Mouse (Mus musculus) CH12.LX (cell line): Measurements from ENCODE around the gene Cmbl.
A peak's percentile ranks its signal among the peaks of the same experiment; 100 is the strongest.

Experiments
- CTCF ChIP-seq, 2 experiments: IDR thresholded peaks in 1 of 2; conservative IDR thresholded peaks in 1 of 2; 2 replicates each; pipeline ENCODE4 v1.5.1; 2011 to 2012; ENCODE audit warnings: low read depth in 2 of 2, low read length in 2 of 2, improper control_type of control experiment in 1 of 2, inconsistent platforms in 1 of 2, mild to moderate bottlenecking in 1 of 2, moderate library complexity in 1 of 2
- E2F4 ChIP-seq: IDR thresholded peaks from 2 replicates; pipeline ENCODE4 v1.6.1; 2011; ENCODE audit warnings: low read depth, low read length, improper control_type of control experiment; ENCODE audit not compliant: insufficient replicate concordance
- EP300 ChIP-seq: IDR thresholded peaks from 2 replicates; pipeline ENCODE4 v1.6.1; 2011; ENCODE audit warnings: low read length, improper control_type of control experiment
- GABPA ChIP-seq: IDR thresholded peaks from 2 replicates; pipeline ENCODE4 v1.6.1; 2012; ENCODE audit warnings: low read depth, low read length, improper control_type of control experiment, inconsistent platforms; ENCODE audit not compliant: insufficient replicate concordance
- POLR2A ChIP-seq: IDR thresholded peaks from 2 replicates; pipeline ENCODE4 v1.6.1; 2011; ENCODE audit warnings: low read depth, mild to moderate bottlenecking, improper control_type of control experiment, low read length
- POLR2AphosphoS2 ChIP-seq: IDR thresholded peaks from 2 replicates; pipeline ENCODE4 v1.6.1; 2011; ENCODE audit warnings: low read depth, low read length, improper control_type of control experiment
- USF1 ChIP-seq: IDR thresholded peaks from 2 replicates; pipeline ENCODE4 v1.6.1; 2014; ENCODE audit warnings: low read depth, mild to moderate bottlenecking, inconsistent platforms, low read length, improper control_type of control experiment
- USF2 ChIP-seq: conservative IDR thresholded peaks from 2 replicates; pipeline ENCODE4 v1.6.1; 2011; ENCODE audit warnings: low read depth, low read length, improper control_type of control experiment
- ZC3H11A ChIP-seq: IDR thresholded peaks from 2 replicates; pipeline ENCODE4 v1.6.1; 2012; ENCODE audit warnings: low read depth, mild to moderate bottlenecking, inconsistent platforms, low read length, improper control_type of control experiment
- ZNF384 ChIP-seq: IDR thresholded peaks from 2 replicates; pipeline ENCODE4 v1.6.1; 2012; ENCODE audit warnings: low read depth, low read length, improper control_type of control experiment, inconsistent platforms

GRCm38 (mm10) chr15:31543246-31543645 is 21.9 kb upstream of the Cmbl start:
- TF ChIP-seq POLR2AphosphoS2 (no peak), E2F4 (no peak), POLR2A (no peak), USF1 (no peak), CTCF (conservative IDR thresholded peaks at IDR 0.05 in 1 of 2, IDR thresholded peaks at IDR 0.05 in 1 of 2; ENCODE audit: low read depth in 2 of 2, low read length in 2 of 2) (no peak), EP300 (0 out of 2 replicates have a peak, but pooled peaks have one; percentile 15), GABPA (no peak), USF2 (no peak), ZC3H11A (no peak), ZNF384 (no peak)
